In the genomic region with DNA sequence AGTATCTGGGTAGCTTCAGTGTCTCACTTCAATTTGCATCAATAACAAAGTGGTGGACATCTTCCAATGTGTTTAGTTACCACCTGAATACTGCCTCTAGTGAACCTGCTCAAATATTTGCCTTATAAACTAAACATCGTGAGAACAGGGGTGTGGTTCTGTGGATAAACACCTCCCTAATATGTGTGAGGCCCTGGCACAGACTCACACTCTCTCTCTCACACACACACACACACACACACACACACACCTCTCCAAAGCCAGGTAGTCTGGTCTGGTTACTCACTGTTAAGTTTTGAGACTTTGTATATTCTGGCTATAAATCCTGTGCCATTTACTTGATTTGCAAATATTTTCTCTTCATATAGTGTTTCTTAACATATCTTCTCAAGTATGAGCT, we compare ENCODE assay signal across 28 mouse cellular contexts.
"Had no signal": no experiment of that assay in that cellular context is flagged by ENCODE, and none has a peak within 500 bp of the region (broad histone marks: within the 10 kb centered on the region; RNA-seq: fewer than 3 reads in every experiment).

No protein-coding gene starts in this region.

- H3K4me1 ChIP-seq: embryonic facial prominence, embryonic 15.5 days had no signal

- H3K9me3 ChIP-seq: embryonic facial prominence, embryonic 10.5 days; embryonic facial prominence, embryonic 12.5 days; embryonic facial prominence, embryonic 13.5 days; embryonic facial prominence, embryonic 15.5 days; forebrain, embryonic 10.5 days; forebrain, embryonic 12.5 days; forebrain, embryonic 13.5 days; forebrain, embryonic 15.5 days had no signal

- H3K9ac ChIP-seq: embryonic facial prominence, embryonic 12.5 days; embryonic facial prominence, embryonic 13.5 days; embryonic facial prominence, embryonic 15.5 days; forebrain, embryonic 12.5 days; forebrain, embryonic 13.5 days; forebrain, embryonic 15.5 days; forebrain, postnatal 0 days had no signal

- DNase-seq: cerebellum, adult 8-10 months; cerebellum, adult 9-10 months; cerebellum, adult 9-11 months; cerebellum, postnatal 10 days; cerebellum, postnatal 14 days; cerebellum, postnatal 25 days; cerebellum, postnatal 36 days; embryo, embryonic 11 days; forebrain, postnatal 0 days; gastrocnemius, adult 2 months; gastrocnemius, postnatal 10 days; gastrocnemius, postnatal 14 days; gastrocnemius, postnatal 25 days; gastrocnemius, postnatal 36 days; heart, adult 11 months; heart, adult 18-20 months; heart, adult 2 months had no signal

- H3K4me3 ChIP-seq: embryonic facial prominence, embryonic 10.5 days; embryonic facial prominence, embryonic 12.5 days; embryonic facial prominence, embryonic 13.5 days; embryonic facial prominence, embryonic 15.5 days; erythroblast, embryonic 14.5 days; forebrain, embryonic 10.5 days; forebrain, embryonic 12.5 days; forebrain, embryonic 13.5 days; forebrain, embryonic 15.5 days; gastrocnemius, adult 2 months; heart, adult 2 months had no signal

- H3K27me3 ChIP-seq: embryonic facial prominence, embryonic 12.5 days; embryonic facial prominence, embryonic 13.5 days; embryonic facial prominence, embryonic 15.5 days; forebrain, embryonic 12.5 days; forebrain, embryonic 13.5 days; forebrain, embryonic 15.5 days had no signal

- H3K36me3 ChIP-seq: embryonic facial prominence, embryonic 10.5 days; embryonic facial prominence, embryonic 12.5 days; embryonic facial prominence, embryonic 13.5 days; embryonic facial prominence, embryonic 15.5 days; forebrain, embryonic 10.5 days; forebrain, embryonic 12.5 days; forebrain, embryonic 15.5 days had no signal

- ATAC-seq: forebrain, embryonic 13.5 days; forebrain, embryonic 14.5 days; forebrain, embryonic 15.5 days; forebrain, embryonic 16.5 days; forebrain, postnatal 0 days had no signal

- H3K4me2 ChIP-seq: embryonic facial prominence, embryonic 12.5 days; embryonic facial prominence, embryonic 13.5 days; embryonic facial prominence, embryonic 15.5 days; forebrain, embryonic 12.5 days; forebrain, embryonic 13.5 days; forebrain, embryonic 15.5 days had no signal

- H3K27ac ChIP-seq: embryonic facial prominence, embryonic 10.5 days; embryonic facial prominence, embryonic 12.5 days; embryonic facial prominence, embryonic 13.5 days; embryonic facial prominence, embryonic 15.5 days; forebrain, embryonic 10.5 days; forebrain, embryonic 12.5 days; forebrain, embryonic 13.5 days; forebrain, embryonic 15.5 days; gastrocnemius, adult 2 months; heart, adult 2 months had no signal
